Mouse (Mus musculus): Measurements from ENCODE around the gene Smim7.

- TF ChIP-seq CTCF (IDR thresholded peaks at IDR 0.05; ENCODE audit: low read depth) (no peak), EP300 (IDR thresholded peaks at IDR 0.05; ENCODE audit: low read depth) (no peak)
Measured at GRCm38 (mm10) chr8:72549314-72549892, 21.5 kb downstream of the Smim7 start.
